Mouse (Mus musculus) T-helper 17 cell (primary cell): ENCODE results near the gene Olfr129.

ENCODE experiments used
- in situ Hi-C, 2 experiments: fragments of 300-600 bp; cut with MboI, MseI; formaldehyde crosslinking; loops; 1 replicate in 1 of 2; 2 replicates in 1 of 2; pipeline ENCODE4 v1.15.1; 2025; ENCODE audit warnings: high pct_unique_total_duplicates in 2 of 2

Olfr129 gene

GRCm38 (mm10) chr17:38059979-38060378 is at the start of gene Olfr129:
TSS of gene Olfr129 (minus strand) at chr17:38060079.
- in situ Hi-C loops = no loop called here

GRCm38 (mm10) chr17:38088593-38088992 is 28.7 kb upstream of the Olfr129 start, which contains the start of gene Olfr131:
TSS of gene Olfr131 (minus strand) at chr17:38088693.
- in situ Hi-C loops = no loop called here

GRCm38 (mm10) chr17:38082364-38082763 is 22.5 kb upstream of the Olfr129 start:
- in situ Hi-C loops = loop anchor here in 1 of 2 experiments (5.0 kb wide), 1 partner anchor 250 kb away; the partner anchor contains the start of gene Olfr125

DNA sequence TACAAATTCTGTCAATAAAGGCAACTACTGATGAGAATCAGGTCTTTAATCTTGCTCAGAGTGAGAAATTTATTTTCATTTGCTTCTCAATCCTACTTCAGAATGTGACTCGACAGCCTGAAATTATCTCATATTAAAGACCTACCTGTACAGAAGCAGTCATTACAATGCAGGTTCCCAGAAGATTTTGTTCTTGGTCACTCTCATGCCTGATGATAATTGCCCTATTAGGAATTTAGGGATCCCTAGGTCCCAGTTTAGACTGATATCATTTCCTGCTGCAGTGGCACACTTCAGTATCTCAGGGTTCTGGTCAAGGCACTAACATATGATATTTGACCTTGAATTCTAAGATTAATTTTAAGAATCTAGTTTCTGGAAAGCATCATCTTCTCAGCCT is 3.7 kb upstream of the Olfr129 start, which contains the start of gene Olfr130:
Gene Olfr130 (plus strand): TSS at position 301 of the 400 bp plus-strand sequence.
- in situ Hi-C loops = no loop called here

DNA sequence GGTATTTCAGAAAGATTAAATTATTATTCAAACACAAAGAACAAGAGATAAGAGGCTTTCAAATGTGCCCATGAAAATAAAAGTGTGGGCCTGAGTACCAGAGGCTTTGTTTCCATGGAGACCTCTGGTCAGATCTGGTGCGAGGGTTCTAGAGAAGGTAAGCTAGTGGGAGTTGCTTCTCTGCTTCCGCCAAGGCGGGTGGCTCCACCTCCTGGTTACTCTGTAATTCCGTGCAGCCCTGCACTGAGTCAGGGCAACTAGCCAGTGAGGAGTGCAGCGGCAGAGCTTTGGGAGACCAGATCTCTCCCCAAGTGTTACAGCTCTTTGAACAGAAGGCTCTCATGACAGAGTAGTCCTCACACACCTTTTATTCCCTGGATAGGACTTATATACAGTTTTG is 33.6 kb downstream of the Olfr129 start:
- in situ Hi-C loops = no loop called here

DNA sequence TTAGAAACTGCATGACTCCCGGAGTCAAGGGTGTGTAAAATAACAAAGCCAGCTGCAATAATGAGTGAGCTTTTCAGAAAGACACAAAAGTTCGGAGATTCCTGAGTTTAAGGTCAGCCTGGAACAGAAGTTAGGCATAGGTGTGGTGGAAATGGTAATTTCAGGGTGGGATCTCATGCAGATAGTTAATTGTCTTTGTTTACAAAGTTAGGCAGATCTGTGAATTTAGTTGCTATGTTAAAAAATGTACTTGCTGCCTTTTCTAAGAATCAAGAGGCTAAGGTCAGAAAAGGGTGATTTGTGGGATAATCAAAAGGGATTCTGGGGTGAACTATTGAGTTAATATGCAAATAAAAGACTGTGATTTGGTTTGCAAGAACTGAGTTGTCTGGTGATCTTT is 43.5 kb downstream of the Olfr129 start:
- in situ Hi-C loops = no loop called here

DNA sequence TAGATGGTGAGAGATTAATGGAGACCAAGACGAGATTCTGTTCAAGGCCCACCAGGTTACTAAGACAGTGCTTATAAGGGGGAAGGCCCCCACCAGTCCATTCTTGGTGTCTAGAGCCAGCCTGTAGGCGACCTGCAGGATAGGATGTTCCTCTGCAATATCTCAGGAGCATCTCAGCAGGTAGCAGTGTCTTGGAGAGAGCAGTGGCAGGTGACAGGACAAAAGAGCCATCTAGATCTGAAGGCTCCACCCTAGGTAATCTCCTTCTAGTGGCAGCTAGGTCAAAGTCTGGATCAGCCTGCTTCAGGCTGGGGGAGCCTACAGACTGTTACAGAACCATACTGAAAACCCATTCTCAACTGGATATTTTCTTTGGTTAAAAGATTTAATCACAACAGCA is 54.9 kb downstream of the Olfr129 start:
- in situ Hi-C loops = no loop called here
